Mouse (Mus musculus) ovary, adult 18-20 months (tissue): ENCODE measurements around the gene Ift52.

Source experiments
- DNase-seq: peaks from one replicate; pipeline ENCODE4 v3.0.0; 2022; ENCODE audit warnings: low spot score, mixed read lengths

The Ift52 gene

DNA sequence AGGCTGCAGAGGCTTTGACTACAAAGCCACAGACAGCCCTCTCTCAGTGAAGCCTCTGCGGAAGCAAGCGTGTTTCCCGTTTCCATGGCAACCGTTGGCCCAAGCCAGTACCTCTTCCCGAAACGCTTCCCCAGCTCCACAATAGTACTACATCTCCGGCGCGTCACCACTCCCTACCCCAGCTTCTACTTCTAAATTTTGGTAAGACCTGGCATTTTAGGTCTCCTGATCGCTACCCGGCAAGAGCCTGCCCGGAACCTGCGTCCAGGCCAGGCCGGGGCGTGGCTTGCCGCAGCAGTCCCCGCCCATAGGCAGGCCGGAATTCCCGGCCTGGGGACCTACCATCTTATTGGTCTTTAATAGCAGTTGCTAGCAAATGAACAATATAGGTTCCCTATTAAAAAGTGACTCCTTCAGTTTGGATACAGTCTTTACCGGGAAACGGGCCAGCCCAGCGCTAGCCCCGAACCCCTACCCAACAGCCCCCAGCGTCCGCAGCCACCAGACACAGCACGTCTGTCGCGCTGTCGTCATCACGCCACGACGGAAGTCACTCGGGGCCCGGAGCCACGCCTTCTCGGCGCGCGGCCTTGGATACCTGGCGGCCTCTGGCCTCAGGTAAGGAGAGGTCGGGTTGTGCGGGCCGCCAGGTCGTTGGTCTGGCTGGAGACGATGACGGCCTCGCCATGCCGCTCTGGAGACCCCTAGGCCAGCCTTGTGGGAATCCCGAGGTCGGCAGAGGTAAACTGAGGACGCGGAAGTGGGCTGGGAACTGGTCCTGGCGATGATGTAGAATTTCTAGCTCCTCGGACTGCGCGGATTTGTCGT lies at the start of gene Ift52:
TSS of gene Ift52 (plus strand) at position 439 of the 828 bp plus-strand sequence.
- peak; percentile 78 for DNase-seq

DNA sequence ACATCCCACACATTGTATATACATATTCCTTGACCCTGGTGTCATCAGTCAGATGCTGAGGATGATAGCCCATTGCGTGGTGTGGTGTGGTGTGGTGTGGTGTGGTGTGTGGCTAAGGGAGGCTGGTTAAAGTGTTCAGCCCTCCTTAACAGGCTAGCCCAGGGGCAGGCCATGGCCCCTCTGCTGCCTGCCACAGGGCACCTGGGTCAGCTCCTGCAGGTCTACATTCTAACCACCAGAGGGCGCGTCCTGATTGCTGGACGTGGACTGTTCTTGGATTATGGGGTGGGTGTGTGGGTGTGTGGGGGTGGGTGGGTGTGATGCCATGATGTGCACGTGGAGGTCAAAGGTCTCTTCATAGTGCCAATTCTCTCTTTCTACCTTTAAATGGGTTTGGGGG lies 48.8 kb upstream of the Ift52 start:
- DNase-seq, result no peak

DNA sequence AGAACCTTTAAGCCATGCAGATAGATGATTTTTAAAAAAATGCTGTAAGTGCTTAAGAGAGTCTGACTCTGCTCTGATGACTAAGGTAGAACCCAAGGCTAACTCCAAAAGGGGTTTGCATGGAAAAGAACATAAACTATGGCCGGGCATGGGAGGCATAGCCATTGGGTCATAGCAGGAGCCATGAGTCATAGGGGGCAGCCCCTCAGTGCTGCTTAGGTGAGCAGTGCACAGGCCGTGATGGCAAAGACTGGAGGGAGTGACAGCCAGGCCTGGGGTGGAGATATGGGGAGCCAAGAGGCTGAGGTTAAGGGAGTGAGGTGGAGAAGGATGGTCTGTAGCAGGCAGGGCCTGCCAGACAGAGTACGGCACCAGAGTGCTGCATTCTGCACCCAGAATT lies 48.1 kb upstream of the Ift52 start:
- no peak for DNase-seq

DNA sequence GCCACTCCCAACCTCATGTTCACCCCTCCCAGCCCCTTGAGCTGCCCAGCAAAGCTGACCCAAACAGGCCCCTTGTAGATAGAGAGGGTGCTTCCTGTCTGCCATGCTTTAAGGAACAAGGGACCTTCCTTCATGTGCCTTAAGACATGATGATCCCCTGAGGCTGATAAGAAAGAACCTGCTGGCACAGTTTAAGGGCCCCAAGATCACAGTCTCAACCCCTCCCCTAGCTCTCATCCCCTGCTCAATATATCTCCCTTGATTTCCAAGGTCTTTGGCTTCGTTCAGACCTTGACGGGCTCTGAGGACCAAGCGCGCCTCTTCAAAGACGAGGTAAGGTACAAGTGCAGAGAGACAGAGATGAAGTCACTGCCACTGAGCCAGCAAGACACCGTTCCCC lies 46.3 kb upstream of the Ift52 start:
- no peak for DNase-seq

DNA sequence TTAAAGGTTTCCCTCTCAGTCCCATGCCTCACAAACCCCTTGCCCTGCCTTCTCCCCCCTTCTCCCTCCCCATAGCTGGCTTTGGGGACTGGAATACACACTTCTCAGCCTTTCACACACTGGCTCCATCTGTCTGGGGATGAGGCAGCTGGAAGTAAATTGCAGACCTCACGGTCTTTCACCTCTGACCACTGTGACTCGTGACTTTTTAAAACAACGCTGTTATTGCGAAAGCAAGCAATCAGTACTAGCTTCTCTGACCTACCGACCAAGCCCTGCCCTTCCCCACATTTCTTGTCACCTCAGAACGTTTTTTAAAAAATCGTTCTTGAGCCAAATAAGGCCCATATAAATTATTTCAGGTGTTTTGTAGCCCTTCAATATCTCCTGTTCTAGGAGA lies 44.4 kb upstream of the Ift52 start:
- no peak for DNase-seq

DNA sequence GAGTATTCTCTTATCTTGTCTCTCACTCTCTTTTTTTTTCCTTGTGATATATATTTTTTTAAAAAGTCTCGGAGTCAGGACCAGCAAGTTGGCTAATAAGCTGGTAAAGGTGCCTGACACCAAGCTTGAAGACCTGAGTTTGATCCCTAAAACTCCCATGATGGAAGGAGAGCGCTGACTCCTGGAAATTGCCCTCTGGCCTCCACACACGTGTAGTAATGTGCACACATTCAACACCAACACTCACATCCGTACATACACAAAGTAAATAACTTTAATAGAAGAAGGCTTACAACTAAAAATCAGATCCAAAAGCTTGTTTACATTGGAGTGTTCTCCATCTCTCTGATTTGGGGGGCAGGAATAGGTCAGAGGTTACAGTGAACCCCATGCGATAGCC lies 43.9 kb upstream of the Ift52 start:
- no peak for DNase-seq

DNA sequence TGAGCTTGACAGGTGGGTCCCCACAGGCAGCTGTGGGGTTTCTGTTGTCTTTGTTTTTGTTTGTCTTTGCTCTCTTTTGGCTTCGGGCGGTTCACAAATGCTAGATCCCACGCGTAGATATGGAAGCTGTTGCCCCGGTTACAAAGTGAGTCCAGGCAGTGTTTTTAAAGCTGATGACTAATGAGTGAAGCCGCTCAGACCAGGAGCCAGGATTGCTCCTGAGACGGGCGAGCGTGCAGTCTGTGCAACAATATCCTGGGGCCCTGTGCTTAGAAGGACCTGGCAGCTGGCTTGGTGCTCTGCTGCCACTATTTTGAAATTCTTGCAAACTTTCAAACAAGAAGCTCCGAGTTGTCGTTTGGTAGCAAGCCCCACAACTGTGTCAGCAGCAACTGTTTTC lies 43.5 kb upstream of the Ift52 start:
- DNase-seq, result no peak

DNA sequence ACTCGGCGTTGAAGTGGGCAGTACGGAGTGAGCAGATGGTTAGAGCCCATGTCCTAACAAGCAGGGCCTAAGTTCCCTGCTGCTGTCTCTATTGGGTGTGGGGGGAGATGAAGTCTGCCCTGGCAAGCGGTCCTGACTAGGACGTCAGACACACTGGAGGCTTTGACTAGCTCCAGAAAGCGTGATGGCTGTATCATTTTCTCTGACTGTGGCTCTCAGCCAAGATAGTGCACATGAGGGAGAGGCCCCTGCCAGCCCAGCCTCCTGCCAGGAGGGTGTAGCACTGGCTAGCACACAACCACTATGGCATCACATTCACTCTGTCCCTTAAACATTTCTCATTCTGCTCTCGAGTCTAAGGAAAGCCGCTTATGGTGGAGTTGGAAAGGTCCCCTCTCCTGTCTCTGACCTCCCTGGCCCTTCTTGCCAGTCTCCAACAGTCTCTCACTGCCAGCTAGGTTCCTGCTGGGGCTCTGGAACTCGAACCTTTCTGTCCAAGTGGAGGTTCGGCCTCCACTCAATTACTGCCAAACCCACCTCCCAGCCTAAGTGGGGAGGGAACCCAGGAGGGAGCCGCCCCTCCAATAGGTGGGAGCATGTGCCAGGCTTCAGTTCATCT lies 41.9 kb upstream of the Ift52 start:
- no peak for DNase-seq

DNA sequence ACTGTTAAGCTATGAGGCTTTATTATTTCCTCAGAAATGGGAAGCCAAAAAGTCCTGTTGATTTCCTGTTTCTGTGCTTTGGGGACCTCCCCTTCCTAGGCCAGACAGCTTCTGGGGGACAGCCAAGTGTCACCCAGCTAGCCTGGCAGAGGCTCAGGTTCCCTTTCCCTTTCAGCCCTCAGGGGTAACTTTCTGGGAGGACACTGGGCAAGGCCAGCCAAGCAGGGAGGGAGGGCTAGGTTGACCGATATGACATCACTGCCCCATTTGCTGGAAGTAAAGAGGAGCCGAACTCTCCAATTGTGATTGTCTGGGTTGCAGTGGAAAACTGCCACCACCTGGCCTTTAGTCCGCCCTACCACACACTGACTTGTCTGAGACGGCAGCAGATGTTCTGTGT lies 41.2 kb upstream of the Ift52 start:
- no peak for DNase-seq

DNA sequence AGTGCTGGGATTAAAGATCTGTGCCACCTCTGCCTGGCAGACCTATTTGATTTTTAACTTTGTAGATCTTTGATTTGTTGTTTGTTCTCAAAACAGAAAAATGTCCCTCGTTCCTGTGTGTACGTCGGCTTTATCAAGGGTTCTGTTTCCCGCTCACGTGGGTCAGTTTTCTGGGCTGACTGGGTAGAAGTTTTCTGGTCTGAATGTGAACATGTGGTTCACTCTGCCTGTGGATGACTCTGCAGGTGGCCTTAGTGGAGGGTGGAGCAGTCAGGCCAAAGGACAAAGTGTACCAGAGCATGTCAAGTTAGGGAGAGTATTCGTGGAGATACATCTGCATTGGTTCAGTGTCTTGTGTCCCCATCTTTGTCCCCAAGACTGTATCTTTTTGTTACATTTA lies 32.8 kb upstream of the Ift52 start:
- DNase-seq, result no peak

DNA sequence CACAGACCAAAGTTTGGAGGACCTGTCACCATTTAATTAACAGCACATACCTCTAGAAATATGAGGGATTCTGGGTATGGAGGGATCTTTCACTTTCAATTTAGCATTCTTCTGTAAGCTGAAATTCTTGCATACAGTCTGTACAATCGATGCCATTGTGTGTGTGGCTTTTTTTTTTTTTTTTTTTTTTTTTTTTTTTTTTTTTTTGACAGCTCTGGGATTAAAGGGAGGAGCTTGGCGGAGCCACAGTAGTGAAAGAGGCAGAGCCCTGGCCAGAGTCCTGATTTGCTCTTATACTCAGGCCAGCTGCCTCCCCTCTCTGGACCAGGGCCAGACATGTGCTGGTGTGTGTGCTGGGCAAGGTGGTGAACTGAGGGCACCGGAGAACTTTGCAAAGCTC lies 31.2 kb upstream of the Ift52 start:
- DNase-seq, result peak; percentile 30

DNA sequence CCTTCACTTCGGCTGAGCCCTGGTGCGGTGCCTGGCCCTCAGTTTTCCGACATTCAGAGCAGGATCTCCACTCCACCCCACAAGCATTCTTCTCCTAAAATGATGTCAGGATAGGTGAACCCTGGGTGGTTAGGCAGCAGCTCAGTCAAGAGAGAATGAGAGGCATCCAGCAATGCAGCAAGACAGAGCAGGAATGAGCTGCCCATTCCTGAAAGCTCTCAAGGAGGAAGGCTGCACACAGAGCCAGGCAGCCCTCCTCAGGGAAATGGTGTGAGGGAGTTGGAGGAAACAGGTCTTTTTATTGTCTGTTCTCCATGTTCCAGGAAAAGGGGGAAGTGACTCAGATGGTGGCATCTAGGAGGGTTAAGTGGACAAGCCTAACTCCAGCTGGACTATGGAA lies 30.4 kb upstream of the Ift52 start:
- no peak for DNase-seq

DNA sequence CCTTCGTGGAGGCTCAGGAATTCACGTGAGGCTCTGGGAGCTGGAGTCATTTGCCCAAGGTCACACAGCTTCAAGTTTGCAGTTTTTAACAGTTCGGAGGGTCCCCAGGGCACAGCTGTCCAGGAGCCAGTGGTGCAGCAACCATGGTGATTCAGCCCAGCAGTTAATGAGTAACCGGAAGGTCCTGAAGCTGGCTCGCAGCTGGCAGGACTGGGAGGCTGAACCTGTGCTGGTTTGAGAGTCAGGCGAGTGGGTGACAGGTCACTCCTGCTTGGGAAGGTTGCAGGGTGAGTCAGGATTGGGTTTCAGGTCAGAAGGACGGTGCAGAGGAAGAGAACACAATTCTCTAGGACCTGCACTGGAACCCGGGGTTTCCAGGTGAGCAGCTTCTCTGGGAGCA lies 29.9 kb upstream of the Ift52 start, which contains the start of gene Sgk2:
TSS of gene Sgk2 (plus strand) at position 113 of the 400 bp plus-strand sequence.
- no peak for DNase-seq

DNA sequence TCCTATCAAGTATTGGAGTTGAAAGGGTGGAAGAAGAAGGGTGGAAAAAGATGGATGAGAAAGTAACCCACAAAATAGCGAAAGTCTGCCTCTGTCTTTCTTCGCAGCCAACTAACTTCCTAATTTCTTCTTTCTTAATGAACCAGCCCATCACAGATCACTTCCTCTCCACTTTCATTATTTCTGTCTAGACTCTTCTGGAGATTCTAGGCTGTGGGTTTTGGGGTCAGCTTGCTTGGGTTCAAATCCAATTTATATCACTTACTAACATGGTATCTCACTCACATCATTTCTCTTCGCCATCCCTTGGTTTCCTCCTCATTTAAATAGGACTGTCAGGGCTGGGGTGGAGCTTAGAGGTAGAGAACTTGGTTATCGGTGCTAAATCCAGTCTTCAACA lies 28.9 kb upstream of the Ift52 start:
- no peak for DNase-seq

DNA sequence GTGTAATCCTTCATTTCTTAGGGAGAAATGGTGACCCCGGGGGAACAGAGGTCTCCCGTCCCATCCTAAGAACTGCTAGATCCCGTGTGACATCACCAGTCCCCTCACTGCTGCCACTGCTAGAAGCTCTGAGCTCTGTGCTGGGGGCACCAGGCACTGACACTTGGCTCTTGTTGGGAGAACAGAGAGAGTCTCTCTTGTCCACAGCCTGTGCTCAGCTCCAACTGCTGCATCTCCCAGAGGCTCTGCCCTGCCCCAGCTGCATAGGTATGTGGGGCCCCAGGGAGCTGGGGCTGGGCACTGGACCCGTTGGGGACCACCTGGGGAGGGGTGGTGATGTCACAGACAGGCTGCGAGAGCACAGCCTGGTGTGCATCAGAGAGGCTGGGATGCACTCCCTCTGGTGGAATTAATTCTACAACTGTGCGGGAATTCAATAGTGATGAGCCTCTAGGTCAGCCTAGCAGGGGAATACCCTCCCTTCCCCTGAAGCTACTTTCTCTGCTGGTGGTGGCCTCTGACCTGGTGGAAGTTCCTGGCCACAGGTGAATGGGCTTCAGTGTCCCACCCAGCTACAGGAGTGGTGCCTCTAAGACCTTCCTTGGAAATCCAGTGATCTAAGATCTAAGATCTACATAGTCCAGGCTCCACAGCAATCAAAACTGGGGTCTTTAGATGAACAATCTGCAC lies 25.6 kb upstream of the Ift52 start:
- no peak for DNase-seq

DNA sequence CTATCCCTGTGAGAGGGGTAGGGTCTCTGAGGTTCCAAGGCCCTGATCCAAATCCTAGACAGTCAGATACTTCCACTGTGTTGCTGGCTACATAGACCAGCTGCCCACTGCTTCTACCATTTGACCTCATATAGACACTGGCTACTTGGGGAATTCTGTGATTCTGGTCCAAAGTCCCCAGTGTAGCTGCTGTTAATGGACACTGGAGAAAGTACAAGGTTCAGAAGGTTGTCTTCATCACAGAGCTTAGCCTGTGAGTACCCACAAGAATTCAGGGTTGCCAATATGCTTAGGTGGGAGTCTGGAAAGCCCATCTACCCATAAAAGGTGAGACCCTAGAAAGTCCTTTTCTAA lies 25.1 kb upstream of the Ift52 start:
- no peak for DNase-seq

DNA sequence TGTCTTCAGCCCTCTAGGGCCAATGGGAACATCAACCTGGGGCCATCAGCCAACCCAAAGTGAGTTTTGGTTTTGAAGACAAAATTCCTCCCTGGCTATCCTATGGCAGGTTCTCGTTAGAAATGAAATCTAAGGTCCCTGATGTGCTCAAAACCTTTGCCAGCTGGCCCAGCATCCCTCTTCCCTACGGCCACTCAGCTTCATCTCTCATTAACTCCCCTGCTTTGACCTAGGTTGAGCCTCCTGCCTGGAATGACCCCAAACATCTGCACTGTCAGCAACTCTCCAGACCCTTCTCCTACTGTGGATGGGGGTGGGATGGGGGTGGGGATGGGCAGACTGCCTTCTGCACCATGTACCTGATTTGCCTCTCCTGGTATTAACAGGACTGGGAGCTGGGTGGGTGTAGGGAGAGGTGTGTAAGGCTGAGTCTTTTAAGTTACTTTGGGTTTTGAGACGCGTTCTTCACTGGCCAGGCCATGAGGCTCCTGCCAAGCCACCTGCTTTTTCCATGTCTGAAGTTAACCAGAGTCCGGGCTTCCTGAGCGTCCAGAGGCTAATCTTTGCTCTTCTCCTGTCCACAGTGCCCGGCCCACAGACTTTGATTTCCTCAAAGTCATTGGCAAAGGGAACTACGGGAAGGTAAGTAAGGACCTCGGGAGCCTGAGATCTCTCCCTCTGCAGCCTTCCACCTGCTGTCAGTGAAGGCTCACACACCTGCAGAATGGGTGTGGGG lies 23.1 kb upstream of the Ift52 start:
- DNase-seq, result no peak

DNA sequence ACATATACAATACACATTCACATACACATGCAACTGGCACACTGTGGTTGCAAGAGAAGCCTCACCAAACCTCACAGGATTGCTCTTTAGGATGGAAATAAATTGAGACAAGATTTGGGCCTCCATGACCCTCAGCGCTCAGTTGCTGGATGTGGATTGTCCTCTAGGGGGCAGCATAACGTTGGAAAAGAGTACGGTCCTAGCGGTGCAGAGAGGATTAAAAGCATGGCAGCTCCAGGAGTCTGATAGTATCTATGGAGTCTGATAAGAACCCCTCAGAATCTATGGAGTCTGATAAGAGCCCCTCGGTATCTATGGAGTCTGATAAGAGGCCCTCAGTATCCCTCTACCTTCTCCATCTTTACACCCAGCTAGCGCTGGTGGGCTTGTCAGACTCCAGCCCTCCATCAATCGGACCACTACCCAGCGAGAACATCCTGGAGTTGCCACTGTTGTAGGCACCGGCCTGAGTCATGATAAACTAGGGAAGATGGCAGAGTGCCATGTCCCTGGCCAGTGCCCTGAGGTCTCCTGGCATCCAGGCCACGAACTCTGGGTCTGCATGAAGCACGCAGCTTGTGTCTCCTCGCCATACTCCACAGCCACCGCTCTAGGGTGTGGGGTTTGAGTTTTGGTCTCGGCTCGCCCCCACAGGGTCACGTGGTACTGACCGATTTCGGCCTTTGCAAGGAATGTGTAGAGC lies 18.5 kb upstream of the Ift52 start:
- no peak for DNase-seq

DNA sequence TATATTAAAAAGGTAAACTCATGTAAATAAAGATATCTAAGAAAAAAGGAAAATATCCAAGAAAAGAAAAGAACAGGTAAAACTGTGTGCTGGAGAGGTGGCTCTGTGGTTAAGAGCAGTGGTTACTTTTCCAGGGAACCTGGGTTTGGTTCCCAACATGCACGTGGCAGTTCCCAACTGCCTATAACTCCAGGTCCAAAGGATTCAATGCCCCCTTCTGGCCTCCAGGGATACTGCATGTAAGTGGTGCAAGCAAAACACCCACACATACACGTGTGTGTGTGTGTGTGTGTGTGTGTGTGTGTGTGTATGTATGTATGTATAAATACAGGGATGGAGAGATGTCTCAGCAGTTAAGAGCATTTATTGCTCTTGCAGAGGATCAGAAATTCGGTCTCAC lies 17.4 kb upstream of the Ift52 start:
- DNase-seq, result no peak

DNA sequence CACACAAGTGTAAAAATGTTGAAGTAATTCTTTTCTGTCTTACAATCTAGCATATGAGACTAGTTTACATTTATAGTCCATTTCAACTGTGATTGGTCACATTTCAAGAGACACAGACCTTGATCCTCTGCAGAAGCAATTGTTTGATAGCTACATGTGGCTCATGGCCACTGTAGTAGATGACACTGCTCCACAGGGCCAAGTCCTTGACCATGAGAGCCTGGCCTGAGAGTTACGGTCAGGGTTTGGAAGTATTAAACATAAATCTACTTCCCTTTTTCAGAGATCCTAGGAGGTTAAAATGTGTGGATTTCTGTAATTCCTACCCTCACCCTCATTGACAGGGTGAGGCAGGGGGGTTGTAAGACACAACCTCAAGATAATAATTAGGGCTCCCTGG lies 16.1 kb upstream of the Ift52 start:
- no peak for DNase-seq

DNA sequence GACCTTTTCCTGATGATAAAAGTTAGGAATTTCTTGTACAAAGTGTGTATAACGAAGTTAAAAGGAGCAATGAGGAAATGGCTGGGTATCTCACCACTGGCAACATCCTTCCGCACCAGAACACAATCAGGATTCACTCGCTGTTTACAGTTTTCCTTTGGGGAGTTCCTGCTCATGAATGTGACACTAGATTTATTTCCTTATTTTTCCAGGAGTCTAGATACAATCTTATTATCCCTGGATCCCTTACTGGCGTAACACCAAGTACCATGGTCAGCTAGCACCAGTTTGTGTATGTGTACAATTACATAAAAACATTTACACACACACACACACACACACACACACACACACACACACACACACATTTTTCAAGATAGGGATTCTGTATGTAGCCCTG lies 9.9 kb upstream of the Ift52 start:
- no peak for DNase-seq

DNA sequence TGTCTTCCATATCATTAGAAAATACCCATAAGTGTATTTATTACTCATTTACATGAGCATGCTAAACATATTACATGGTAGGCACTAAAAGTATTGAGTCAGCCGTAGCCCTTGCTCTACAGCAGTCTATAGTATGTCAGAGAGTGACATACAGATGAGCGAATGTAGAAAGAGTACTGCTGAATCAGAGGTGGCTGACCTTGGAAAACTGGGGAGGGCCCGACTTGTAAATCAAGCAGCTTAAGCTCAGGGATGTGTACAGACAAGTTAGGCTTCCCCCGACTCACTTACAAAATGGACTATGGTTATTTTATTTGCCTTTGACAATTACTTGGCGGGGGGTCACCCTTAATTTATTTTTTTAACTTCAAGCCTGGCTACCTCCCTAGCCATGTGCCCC lies 14.1 kb downstream of the Ift52 start:
- no peak for DNase-seq
